Comparison of ENCODE assay signal across 8 mouse cellular contexts in the genomic region with DNA sequence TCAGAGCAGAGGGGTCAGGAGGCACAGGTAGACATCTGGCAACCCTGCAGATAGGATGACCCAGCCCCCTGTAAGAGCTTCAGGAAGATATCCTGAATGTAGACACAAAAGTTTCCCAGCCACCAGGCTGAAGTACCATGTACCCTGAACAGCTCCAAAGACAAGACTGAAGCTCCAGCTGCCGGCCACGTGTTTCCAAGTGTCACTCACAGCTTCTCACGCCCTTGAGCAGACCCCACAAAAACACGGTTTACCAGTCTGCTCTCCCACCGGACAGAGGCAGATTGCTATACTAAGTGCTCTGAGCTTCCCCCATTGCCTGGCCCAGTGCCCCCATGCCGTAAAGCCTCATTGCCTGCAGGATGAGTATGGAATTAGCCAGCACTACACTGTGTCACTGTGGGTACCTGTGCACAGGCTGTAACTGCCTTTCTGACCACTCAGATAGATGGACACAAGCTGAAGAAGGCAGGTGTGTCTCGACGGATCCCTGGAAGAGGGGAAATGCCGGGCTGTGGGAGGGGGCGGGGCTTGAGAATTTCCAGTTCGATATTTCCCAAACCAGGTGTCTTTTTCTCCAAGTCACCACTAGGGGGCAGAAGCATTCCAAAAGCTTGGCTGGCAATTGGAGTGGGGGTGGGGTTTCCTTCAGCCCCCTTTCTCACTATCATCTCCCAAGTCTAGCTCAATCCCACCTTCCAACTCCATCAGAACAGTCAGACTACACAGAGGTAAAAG. TPM values are rescaled to one million over a fixed set of nuclear protein-coding genes. Genes with fewer than 3 reads are reported as not detected.
DNase-seq lines count a peak whose midpoint lies in the region; ATAC-seq lines count a peak whose summit lies in the region.

No protein-coding gene starts in this region.

- intact Hi-C loops in left cerebral cortex, postnatal 4 days (cut with DNase I): no loop called here

- H3K4me1 ChIP-seq in brown adipose tissue, adult 24 weeks (ENCODE audit: control insufficient read depth, insufficient read depth, insufficient read length, low read length): peaks cover 23% of the 10 kb centered on the region

- no peak for DNase-seq in frontal cortex, postnatal 14 days (ENCODE audit: low spot score in 2 of 2)
- peak; percentile 49 for DNase-seq in 416B (ENCODE audit: low read depth)
- peak; percentile 67 for DNase-seq in forelimb bud, embryonic 11.5 days (ENCODE audit: low read depth, low spot score)
- DNase-seq in left cerebral cortex, postnatal 4 days: peak; percentile 68
- DNase-seq in naive thymus-derived CD4-positive, alpha-beta T cell, adult 2 months (ENCODE audit: low read depth): peak; percentile 70
- no peak for DNase-seq in urinary bladder, adult 18-20 months (ENCODE audit: low spot score in 2 of 2)

- H3K27ac ChIP-seq in brown adipose tissue, adult 24 weeks (replicated peaks; ENCODE audit: low read depth, low read length): peak overlapping the region; percentile 89

- peak; percentile 3; the same call in 1 of the 2 replicates for ATAC-seq in frontal cortex, adult (ENCODE audit: low TSS enrichment)

- no peak overlapping the region for H3K4me3 ChIP-seq in brown adipose tissue, adult 24 weeks (ENCODE audit: insufficient read depth, low read depth, low read length)

RNA-seq across cellular contexts. Expression of gene Ccdc9b, which starts 1.8 kb away (rescaled TPM):
- polyA plus RNA-seq in brown adipose tissue, adult 24 weeks (2012; ENCODE audit: insufficient read depth, insufficient read length, missing spikeins): 4.0 and 4.8 TPM in 2 replicates
- total RNA-seq in left cerebral cortex, postnatal 4 days (2021): 1 to 10 TPM; 1.8 to 2.1 TPM

RNA-seq across cellular contexts. Expression of gene Phgr1, which starts 8.3 kb away (rescaled TPM):
- polyA plus RNA-seq in brown adipose tissue, adult 24 weeks (2012; ENCODE audit: insufficient read depth, insufficient read length, missing spikeins): not detected in 2 replicates
- not detected for total RNA-seq in left cerebral cortex, postnatal 4 days (2021)

RNA-seq across cellular contexts. Expression of gene Disp2, which starts 15.3 kb away (rescaled TPM):
- 0.32 and 0.38 TPM in 2 replicates for polyA plus RNA-seq in brown adipose tissue, adult 24 weeks (2012; ENCODE audit: insufficient read depth, insufficient read length, missing spikeins)
- 100 to 1,000 TPM; 109 to 128 TPM for total RNA-seq in left cerebral cortex, postnatal 4 days (2021)

RNA-seq across cellular contexts. Expression of gene Inafm2, which starts 18.7 kb away (rescaled TPM):
- polyA plus RNA-seq in brown adipose tissue, adult 24 weeks (2012; ENCODE audit: insufficient read depth, insufficient read length, missing spikeins): 41.7 and 48.7 TPM in 2 replicates
- total RNA-seq in left cerebral cortex, postnatal 4 days (2021): 10 to 100 TPM; 17.8 to 19.7 TPM

RNA-seq across cellular contexts. Expression of gene Plcb2, which starts 36.0 kb away (rescaled TPM):
- polyA plus RNA-seq in brown adipose tissue, adult 24 weeks (2012; ENCODE audit: insufficient read depth, insufficient read length, missing spikeins): 0.67 and 0.71 TPM in 2 replicates
- total RNA-seq in left cerebral cortex, postnatal 4 days (2021): 1 to 10 TPM; 1.8 to 2.1 TPM

Comparison
In these comparisons a context has a peak if more than half of its experiments do, and no peak if none do; other contexts are left out.
1. DNase-seq: peak in 416B (single experiment), forelimb bud, embryonic 11.5 days (single experiment), left cerebral cortex, postnatal 4 days (single experiment) and naive thymus-derived CD4-positive, alpha-beta T cell, adult 2 months (single experiment); none in frontal cortex, postnatal 14 days (0 of 2) and urinary bladder, adult 18-20 months (0 of 2).